Mouse (Mus musculus) kidney, postnatal 0 days (tissue): ENCODE results near the gene Nphp3. TPM values are rescaled to one million over a fixed set of nuclear protein-coding genes. Genes with fewer than 3 reads are reported as not detected.

Experiments
- ATAC-seq: fragments of 200-750 bp; cut with Nextera tagmentation; replicated peaks from 2 replicates; pipeline ENCODE4 v1.8.0; 2017; ENCODE audit warnings: low read depth, moderate number of reproducible peaks, moderate TSS enrichment, moderate library complexity; ENCODE audit not compliant: low FRiP score
- DNase-seq: peaks from one replicate; pipeline ENCODE4 v3.0.0-alpha.2; 2016; ENCODE audit warnings: low spot score
- H3K27ac ChIP-seq: fragments of 300-500 bp; sonication (generic); 2 replicates; pipeline ENCODE4 v1.5.1; 2014; ENCODE audit warnings: mild to moderate bottlenecking
- H3K27me3 ChIP-seq: fragments of 300-500 bp; sonication (generic); 2 replicates; pipeline ENCODE4 v1.6.1; 2014; ENCODE audit warnings: low read length, mixed read lengths; ENCODE audit not compliant: insufficient read depth
- H3K36me3 ChIP-seq: fragments of 300-500 bp; sonication (generic); 2 replicates; pipeline ENCODE4 v1.6.1; 2014; ENCODE audit warnings: low read length, mixed read lengths; ENCODE audit not compliant: insufficient read depth
- H3K4me1 ChIP-seq: fragments of 300-500 bp; sonication (generic); replicated peaks from 2 replicates; pipeline ENCODE4 v1.6.1; 2014; ENCODE audit warnings: antibody characterized with exemption, low read length, mixed read lengths; ENCODE audit not compliant: insufficient read depth
- H3K4me2 ChIP-seq: fragments of 300-500 bp; sonication (generic); 2 replicates; pipeline ENCODE4 v1.6.1; 2014; ENCODE audit warnings: mild to moderate bottlenecking, low read length, moderate library complexity, mixed read lengths
- H3K4me3 ChIP-seq: fragments of 300-500 bp; sonication (generic); replicated peaks from 2 replicates; pipeline ENCODE4 v1.5.1; 2014; ENCODE audit warnings: low read depth, low read length
- H3K9ac ChIP-seq: fragments of 300-500 bp; sonication (generic); 2 replicates; pipeline ENCODE4 v1.6.1; 2014; ENCODE audit warnings: low read depth, low read length
- H3K9me3 ChIP-seq: fragments of 300-500 bp; sonication (generic); replicated peaks from 2 replicates; pipeline ENCODE4 v1.6.1; 2016; ENCODE audit warnings: low read length, inconsistent platforms, mixed read lengths
- CTCF ChIP-seq: IDR thresholded peaks from 2 replicates; pipeline ENCODE4 v1.5.1; 2016; ENCODE audit warnings: antibody characterized with exemption, low read depth, mild to moderate bottlenecking, moderate library complexity
- WGBS: fragments of 180-500 bp; shearing (Covaris S2); extraction: QIAGEN DNeasy Blood & Tissue Kit; methylation state at CpG from one replicate; pipeline ENCODE4 v1.1.7; 2014; 5-methylcytosine and 5-hydroxymethylcytosine counted together
- polyA plus RNA-seq: library from polyadenylated mRNA; unstranded; fragments of >200 nt; fragmentation: Nextera tagmentation; extraction: Ambion mirVana; gene quantifications from 2 replicates; pipeline ENCODE4 v1.2.1, GENCODE M21; 2015

Nphp3 gene
- polyA plus RNA-seq, 1 experiment from 2014 or later = 3.4 TPM

DNA sequence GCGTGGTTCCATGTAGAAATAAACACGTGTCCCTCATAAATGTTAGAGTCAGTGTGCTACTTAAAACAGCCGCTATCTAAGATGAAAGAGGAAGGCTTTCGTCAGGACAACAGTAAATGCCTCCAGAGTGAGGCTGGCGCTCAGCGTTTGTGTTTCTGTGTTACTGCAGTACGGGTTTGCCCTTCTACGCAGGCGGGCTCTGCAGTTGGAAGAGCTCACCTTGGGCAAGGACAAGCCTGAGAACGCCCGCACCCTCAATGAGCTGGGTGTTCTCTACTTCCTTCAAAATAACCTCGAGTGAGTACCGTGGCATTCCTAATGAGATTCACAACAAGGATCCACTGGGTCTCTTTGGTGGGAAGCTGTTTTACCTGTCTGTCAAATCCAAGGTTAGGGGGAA, 35.9 kb downstream of the Nphp3 start:
- Histone ChIP-seq H3K4me2 (no peak overlapping the region), H3K27me3 (no peaks in the 10 kb centered on the region), H3K4me3 (no peak overlapping the region), H3K4me1 (no peaks in the 10 kb centered on the region), H3K36me3 (peaks cover 28% of the 10 kb centered on the region; the same call in 1 of the 2 replicates), H3K9ac (no peak overlapping the region), H3K27ac (no peak overlapping the region), H3K9me3 (no peaks in the 10 kb centered on the region)
- TF ChIP-seq CTCF = no peak
- ATAC-seq (no peak), DNase-seq (no peak)
- 87% methylated on average over 13 of the region's 13 CpGs for WGBS

DNA sequence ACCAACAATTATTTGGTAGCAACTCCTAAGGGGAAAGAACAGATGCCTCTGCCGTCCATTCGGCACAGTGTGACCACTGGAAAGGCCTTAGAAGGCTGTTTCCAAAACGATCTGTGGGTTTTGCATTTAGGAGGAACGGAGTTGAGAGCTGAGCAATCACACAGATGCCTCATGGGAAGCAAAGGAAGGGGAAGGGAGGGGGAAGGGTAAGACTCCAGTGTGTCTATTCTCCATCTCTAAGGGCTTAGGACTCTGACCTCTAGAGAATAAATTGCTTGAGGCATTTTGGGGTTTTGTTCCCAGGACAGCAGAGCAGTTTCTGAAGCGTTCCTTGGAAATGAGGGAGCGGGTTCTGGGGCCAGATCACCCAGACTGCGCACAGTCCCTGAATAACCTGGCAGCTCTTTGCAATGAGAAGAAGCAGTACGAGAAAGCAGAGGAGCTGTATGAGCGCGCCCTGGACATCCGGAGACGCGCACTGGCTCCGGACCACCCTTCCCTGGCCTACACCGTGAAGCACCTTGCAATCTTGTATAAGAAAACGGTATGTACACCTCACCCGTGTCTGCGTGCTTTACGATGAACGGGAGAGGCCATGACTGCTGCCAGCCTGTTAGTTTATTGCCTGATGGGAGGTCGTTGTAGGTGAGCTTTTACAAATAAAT, 36.8 kb downstream of the Nphp3 start:
- no peak for DNase-seq
- Histone ChIP-seq H3K4me2 (no peak overlapping the region), H3K4me1 (no peaks in the 10 kb centered on the region), H3K27ac (no peak overlapping the region), H3K36me3 (peaks cover 28% of the 10 kb centered on the region; the same call in 1 of the 2 replicates), H3K4me3 (no peak overlapping the region), H3K9ac (no peak overlapping the region), H3K9me3 (no peaks in the 10 kb centered on the region), H3K27me3 (no peaks in the 10 kb centered on the region)
- TF ChIP-seq CTCF = no peak
- 87% methylated on average over 21 of the region's 21 CpGs for WGBS
- no peak for ATAC-seq

DNA sequence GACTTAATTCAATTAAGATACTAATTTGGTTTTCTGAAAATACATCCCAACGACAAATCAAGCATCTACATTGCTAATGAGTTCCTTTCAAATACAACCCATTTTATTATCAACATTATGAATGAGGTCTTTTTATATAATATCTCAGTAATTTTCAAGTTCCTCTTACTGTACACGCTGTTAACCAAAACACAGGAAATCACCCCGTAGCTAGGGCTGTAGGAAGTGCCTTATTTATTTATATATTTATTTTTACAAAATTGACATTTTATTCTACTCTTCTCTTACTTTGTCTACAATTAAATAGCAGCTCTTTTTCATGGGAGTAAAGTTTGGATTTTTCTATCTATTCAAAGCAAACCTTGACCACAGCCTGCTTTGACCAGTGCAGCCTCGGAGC, 37.4 kb downstream of the Nphp3 start:
- Histone ChIP-seq H3K27me3 (no peaks in the 10 kb centered on the region), H3K9me3 (no peaks in the 10 kb centered on the region), H3K4me3 (no peak overlapping the region), H3K4me2 (no peak overlapping the region), H3K4me1 (no peaks in the 10 kb centered on the region), H3K36me3 (peaks cover 28% of the 10 kb centered on the region; the same call in 1 of the 2 replicates), H3K27ac (no peak overlapping the region), H3K9ac (no peak overlapping the region)
- no peak for DNase-seq
- no peak for ATAC-seq
- no peak for TF ChIP-seq CTCF
- WGBS = 80% methylated on average over 4 of the region's 4 CpGs

DNA sequence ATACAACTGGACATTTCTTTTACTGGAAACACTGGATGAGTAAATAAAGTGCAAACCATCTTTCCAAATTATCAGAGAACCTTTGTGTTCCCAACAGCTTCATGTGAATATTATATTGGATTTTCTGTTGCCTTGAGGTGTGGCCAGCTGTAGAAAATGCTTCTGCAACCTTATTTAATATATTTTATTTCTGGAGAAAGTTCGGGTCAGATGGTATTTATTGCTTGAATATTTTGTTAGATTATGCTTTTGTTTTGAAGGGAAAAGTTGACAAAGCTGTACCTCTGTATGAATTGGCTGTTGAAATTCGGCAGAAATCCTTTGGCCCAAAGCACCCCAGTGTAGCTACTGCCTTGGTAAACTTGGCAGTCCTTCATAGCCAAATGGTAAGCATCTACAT, 38.0 kb downstream of the Nphp3 start, which contains the start of gene Gm28305:
TSS of gene Gm28305 (plus strand) at position 301 of the 400 bp plus-strand sequence.
- Histone ChIP-seq H3K27me3 (no peaks in the 10 kb centered on the region), H3K36me3 (peaks cover 28% of the 10 kb centered on the region; the same call in 1 of the 2 replicates), H3K27ac (no peak within 1 kb of the TSS), H3K9me3 (no peaks in the 10 kb centered on the region), H3K4me3 (no peak within 1 kb of the TSS), H3K9ac (no peak within 1 kb of the TSS), H3K4me1 (no peaks in the 10 kb centered on the region), H3K4me2 (no peak within 1 kb of the TSS)
- no peak for ATAC-seq
- no peak for DNase-seq
- no peak for TF ChIP-seq CTCF
- 73% methylated on average over 2 of the region's 2 CpGs for WGBS

DNA sequence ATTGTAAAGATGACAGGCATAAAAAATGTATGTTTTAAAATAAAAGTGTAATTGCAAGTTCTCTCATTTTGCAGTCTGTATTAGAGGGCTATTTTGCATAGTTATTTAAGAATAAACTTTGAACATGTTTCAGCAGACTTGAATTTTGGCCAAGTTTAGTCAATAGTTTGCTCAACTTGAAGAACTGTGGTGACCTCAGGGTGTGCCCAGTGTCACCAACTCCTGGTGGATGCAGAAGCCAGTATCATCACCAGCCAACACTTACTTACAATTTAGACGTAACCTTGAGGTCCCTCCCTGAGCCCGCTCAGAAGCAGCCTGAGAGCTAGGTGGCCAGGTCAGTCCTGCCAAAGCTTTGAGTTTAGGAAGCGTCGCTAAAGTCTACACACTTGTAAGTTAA, 41.3 kb downstream of the Nphp3 start:
- TF ChIP-seq CTCF = no peak
- Histone ChIP-seq H3K4me1 (no peaks in the 10 kb centered on the region), H3K9ac (no peak overlapping the region), H3K4me2 (no peak overlapping the region), H3K27me3 (no peaks in the 10 kb centered on the region), H3K27ac (no peak overlapping the region), H3K9me3 (no peaks in the 10 kb centered on the region), H3K36me3 (peaks cover 22% of the 10 kb centered on the region), H3K4me3 (no peak overlapping the region)
- WGBS = 84% methylated on average over 4 of the region's 4 CpGs
- no peak for ATAC-seq
- DNase-seq = no peak

DNA sequence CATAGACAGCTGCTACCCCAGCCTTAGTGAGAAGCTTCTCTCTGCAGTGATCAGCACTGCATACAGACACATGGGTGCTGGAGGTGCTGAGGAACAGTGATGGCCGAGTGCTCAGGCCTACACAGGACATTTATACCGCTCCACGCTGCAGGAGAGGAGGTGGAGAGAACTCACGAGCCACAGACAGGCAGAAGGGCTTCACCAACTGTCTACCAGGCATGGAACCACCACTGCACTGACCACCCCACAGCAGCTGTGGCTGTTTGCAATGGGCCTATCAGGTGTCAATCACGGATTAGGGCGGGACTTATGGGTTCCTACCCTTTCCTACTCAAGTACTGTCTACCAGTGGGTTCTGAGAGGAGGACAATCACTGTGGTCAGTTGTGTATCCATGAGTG, 48.7 kb downstream of the Nphp3 start:
- Histone ChIP-seq H3K9me3 (no peaks in the 10 kb centered on the region), H3K36me3 (peaks cover 77% of the 10 kb centered on the region), H3K4me1 (no peaks in the 10 kb centered on the region), H3K4me3 (no peak overlapping the region), H3K4me2 (no peak overlapping the region), H3K27me3 (no peaks in the 10 kb centered on the region), H3K9ac (no peak overlapping the region), H3K27ac (no peak overlapping the region)
- DNase-seq (no peak), ATAC-seq (no peak)
- 94% methylated on average over 6 of the region's 6 CpGs for WGBS
- TF ChIP-seq CTCF = no peak
